Mouse (Mus musculus): ENCODE measurements around the gene Cnn2.

Cnn2 gene

GRCm38 (mm10) chr10:79987771-79988505, 446 bp upstream of the Cnn2 start:
- CTCF ChIA-PET, result interaction anchor here (1.0 kb wide), 1 partner anchor 46 kb away, joined by 4 read pairs; no protein-coding TSS in a partner anchor

GRCm38 (mm10) chr10:79989272-79989786, 945 bp downstream of the Cnn2 start:
- CTCF ChIA-PET, result interaction anchor here (1.0 to 1.3 kb wide), 2 partner anchors 28 to 152 kb away, joined by 5 to 7 read pairs; partner anchors contain the start of genes Arhgap45 and Cbarp

DNA sequence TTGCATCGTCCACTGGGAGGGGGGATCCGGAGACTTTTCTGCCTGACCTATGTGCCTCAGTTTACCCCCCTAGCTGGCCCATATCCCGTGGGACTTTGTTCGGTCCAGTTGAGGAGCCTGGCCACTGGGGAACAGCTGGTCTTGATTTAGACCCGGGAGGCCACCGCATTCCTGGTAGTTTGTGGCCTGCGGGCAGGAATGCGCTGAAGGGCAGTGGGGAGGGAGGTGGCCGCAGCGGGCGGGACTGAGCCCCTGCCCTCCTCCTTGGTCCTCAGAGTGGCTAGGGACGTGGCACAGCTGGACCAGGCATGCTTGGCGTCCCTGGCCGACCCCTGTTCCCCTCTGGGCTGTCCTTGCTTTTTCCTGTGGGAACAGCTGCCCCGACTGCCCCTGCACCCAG, 1.5 kb downstream of the Cnn2 start:
- CTCF ChIA-PET, result interaction anchor here (0.7 to 1.3 kb wide), 3 partner anchors 27 to 177 kb away, joined by 3 to 7 read pairs (median 5); partner anchors contain the start of genes Arhgap45 and Cbarp

GRCm38 (mm10) chr10:79991099-79991498, 2.7 kb downstream of the Cnn2 start:
- CTCF ChIA-PET, result no interaction called here

DNA sequence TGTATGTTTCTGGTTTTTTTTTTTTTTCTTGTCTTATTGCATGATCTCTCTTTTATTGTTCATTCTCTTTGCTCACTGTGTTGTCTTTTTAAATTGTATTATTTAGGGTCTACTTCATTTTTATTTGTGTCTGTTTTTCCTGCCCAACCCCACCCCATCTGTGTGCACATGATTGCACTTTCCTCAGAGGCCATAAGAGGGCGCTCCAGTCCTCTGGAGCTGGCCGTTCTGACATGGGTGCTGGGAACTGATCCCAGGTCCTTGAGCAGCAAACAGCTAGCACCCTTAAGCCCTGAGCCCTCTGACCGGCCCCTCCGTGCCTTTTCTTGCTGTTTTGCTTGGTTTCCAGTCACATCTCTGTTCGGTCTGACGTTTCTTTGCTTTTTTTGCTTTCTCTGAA, 3.2 kb downstream of the Cnn2 start:
- CTCF ChIA-PET, result interaction anchor here (0.7 kb wide), 1 partner anchor 150 kb away, joined by 6 read pairs; no protein-coding TSS in a partner anchor

DNA sequence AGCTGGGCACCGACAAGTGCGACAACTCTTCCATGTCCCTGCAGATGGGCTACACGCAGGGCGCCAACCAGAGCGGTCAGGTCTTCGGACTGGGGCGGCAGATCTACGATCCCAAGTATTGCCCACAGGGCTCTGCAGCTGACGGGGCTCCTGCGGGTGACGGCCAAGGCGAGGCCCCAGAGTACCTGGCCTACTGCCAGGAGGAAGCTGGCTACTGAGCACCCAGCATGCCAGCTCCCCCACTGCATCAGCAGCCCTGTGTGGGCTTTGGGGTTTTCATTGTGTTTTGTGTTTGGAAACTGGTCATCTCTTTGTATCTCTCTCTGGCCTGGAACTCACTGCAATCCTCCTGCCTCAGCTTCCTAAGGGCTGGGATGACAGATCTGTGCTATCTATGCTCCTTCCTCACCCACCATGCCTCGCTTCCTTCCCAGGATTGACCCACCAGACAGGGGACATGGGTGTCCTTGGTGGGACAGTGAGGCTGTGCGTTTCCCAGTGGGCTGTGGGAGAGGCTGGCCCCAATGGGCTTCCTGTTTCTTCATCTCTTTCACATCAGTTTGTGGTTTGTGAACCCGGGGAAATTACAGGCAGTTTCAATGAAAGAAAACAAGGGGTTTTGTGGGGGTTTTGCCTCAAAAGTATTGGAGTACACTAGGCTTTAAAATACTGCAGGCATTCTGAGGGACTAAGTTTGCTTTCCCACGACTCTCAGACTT, 6.2 kb downstream of the Cnn2 start:
- CTCF ChIA-PET, result interaction anchor here (0.6 kb wide), 1 partner anchor 57 kb away, joined by 6 read pairs; no protein-coding TSS in a partner anchor

DNA sequence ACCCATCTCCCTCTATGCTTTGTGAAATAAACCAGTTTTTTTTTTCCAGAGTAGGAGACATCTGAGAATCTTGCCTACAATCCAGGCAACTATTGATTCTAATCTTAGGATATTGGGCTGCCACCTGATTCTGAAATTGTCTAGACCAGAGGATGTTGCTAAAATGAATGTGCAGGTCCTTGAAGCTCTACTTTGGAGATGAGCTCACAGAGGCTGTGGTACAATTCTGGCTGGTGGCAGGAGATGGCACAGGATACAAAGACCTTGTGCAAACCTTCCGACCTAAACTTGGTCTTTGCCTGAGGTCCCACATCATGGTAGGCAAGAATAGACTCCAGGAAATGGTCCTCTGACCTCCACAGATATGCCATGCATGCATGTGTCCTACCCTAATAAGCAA, 7.3 kb downstream of the Cnn2 start:
- CTCF ChIA-PET, result interaction anchor here (0.7 to 1.3 kb wide), 3 partner anchors 25 to 868 kb away, joined by 3 to 4 read pairs (median 3); no protein-coding TSS in a partner anchor

- CTCF ChIA-PET, result interaction anchor here (0.7 to 1.3 kb wide), 3 partner anchors 25 to 867 kb away, joined by 3 to 4 read pairs (median 3); no protein-coding TSS in a partner anchor
These were observed 8.1 kb downstream of the Cnn2 start, which contains the start of gene Abca7 for GRCm38 (mm10) chr10:79996272-79997033. Abca7 (plus strand) TSS chr10:79996494.

DNA sequence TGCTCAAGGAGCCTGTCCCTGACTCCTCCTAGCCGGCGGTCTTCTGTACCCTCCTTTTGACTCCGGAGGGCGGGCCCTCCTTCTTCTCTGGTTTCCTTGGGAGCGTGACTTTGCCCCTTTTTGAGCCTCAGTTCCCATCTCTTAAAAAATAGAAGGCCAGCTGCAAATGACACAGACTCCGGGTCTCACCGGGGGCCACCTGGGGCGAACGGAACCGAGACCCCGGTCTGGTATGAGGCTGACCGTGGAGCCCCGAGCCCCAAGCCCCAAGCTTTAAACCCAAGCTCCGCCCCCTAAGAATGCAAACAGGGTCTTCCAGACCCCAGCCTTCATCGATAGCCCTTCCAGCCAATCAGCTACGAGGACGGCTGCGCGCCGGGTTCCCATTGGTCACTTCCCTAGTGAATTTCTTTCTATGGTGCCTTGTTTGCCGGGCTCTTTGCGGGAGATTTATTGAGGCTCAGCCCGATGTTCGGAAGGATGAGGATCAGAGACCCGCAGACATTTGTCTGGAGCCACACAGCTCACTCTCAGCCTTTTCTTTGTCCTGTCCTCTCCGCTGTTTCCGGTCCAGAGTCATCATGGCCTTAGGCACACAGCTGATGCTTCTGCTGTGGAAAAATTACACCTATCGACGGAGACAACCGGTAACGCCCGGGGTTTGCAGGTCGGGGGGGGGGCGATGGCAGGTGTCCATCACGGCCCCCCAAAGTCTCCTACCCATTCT, 8.8 kb downstream of the Cnn2 start:
- CTCF ChIA-PET, result interaction anchor here (0.7 kb wide), 1 partner anchor 24 kb away, joined by 4 read pairs; no protein-coding TSS in a partner anchor

DNA sequence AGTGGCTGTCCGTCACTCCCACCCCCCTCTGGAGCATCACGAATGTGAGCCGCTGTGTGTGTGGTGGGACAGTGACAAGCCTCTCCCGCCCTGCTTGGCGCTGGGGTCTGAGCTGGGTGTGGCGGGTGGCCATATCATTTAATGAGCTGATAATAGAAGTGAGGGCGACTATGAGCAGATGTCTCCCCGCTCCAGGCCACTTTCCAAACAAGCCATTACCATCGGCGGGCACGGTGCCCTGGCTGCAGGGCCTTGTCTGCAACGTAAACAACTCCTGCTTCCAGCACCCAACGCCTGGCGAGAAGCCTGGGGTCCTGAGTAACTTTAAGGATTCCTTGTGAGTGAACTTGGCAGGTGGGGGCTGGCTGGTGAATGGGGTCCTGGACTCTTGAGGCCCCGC, 9.4 kb downstream of the Cnn2 start:
- CTCF ChIA-PET, result interaction anchor here (0.7 to 1.1 kb wide), 2 partner anchors 19 to 23 kb away, joined by 3 to 4 read pairs; no protein-coding TSS in a partner anchor

DNA sequence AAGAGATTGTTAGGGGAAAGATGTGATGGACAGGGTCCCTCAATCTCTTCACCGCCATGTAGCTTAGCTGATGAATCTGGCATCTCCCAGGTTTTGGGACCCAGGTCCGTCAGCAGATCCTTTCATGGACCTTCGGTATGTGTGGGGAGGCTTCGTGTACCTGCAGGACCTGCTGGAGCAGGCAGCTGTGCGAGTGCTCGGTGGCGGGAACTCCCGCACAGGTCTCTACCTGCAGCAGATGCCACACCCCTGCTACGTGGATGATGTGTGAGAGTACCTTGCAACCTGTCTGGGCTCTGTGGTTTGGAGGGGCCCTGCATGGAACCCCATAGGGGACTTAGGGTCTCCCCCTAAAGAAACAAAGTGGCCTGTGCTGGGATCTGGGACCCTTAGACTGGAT, 13.6 kb downstream of the Cnn2 start:
- CTCF ChIA-PET, result no interaction called here

- CTCF ChIA-PET, result no interaction called here
These were observed 14.4 kb downstream of the Cnn2 start for GRCm38 (mm10) chr10:80002829-80003228.

DNA sequence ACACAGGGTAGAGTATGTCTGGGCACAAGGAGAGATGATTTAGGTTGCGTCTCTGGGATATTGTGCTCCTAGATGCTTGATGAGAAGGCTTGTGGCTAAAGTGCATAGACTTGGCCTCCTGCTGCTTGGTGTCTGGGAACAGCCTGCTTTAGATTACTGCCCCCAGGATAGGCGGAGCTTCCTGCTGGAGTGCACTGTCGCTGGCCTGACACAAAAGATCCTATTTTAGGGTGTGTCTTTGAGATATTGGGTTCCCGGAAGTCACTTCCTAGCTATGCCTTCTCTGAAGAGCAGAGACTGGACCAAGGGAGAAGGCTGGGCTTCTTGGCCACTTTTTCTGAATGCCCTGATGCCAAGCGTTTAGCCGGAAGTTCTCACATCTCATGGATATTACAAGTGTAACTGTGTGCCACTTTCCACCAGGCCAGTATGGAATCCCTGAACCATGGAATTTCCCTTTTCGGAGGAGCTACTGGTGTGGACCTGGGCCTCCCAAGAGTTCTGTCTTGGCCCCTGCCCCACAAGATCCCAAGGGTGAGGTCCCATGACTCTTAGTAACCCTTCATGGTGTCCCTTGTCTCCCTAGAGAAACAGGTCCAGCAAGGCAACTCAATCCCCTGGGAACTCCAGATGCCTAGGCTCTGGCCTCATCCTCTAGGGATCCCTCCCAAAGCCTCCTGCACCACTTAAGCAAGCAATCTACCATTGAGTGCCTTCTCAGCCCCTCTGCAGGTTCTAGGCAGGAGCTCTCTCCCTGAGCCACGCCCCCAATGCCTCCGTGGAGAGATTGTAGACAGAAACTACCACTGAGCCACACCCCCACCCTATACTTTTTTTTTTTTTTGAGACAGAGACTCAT, 15.2 kb downstream of the Cnn2 start:
- CTCF ChIA-PET, result no interaction called here

DNA sequence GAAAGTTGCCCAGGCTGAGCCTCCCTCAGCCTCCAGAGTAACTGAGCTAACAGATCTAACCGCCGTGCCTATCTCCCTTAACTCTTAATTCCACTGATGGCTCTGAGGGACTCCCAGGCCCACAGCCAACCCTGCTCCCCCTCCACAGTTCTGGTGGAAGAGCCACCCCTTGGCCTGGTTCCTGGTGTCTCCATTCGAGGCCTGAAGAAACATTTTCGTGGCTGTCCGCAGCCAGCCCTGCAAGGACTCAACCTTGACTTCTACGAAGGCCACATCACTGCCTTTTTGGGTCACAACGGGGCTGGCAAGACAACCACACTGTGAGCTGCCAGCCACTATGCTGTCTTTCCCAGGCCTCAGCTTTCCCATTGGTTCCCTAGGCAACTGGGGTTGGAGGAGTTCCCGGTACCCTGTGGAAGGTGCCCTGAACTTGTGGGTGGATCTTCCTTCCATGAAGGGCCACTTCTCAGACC, 15.9 kb downstream of the Cnn2 start:
- CTCF ChIA-PET, result no interaction called here

DNA sequence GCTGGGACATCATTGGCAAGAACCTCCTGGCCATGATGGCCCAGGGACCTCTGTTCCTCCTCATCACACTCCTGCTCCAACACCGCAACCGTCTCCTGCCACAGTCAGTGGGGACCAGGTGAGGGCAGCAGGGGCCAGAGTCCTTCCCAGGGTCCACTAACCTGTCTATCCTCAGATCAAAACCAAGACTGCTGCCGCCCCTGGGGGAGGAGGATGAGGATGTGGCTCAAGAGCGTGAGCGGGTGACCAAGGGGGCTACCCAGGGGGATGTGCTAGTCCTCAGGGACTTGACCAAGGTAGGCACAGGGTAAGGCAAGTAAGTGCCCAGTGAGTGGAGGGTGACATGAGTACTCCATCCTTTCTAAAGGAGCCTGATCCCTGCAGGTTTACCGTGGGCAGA, 23.4 kb downstream of the Cnn2 start:
- CTCF ChIA-PET, result no interaction called here

DNA sequence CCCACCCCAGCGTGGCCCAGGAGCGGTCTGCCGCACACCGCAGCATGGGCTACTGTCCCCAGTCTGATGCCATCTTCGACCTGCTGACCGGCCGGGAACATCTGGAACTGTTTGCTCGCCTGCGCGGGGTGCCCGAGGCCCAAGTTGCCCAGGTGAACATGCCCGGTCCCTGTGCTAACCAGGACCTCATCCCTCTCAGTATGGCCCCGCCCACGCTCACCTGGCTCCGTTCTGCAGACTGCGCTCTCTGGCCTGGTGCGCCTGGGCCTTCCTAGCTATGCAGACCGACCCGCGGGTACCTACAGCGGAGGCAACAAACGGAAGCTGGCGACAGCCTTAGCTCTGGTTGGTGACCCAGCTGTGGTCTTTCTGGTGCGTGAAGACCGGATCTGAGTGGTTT, 25.2 kb downstream of the Cnn2 start:
- CTCF ChIA-PET, result no interaction called here

GRCm38 (mm10) chr10:80014484-80015290, 26.3 kb downstream of the Cnn2 start:
- CTCF ChIA-PET, result no interaction called here

DNA sequence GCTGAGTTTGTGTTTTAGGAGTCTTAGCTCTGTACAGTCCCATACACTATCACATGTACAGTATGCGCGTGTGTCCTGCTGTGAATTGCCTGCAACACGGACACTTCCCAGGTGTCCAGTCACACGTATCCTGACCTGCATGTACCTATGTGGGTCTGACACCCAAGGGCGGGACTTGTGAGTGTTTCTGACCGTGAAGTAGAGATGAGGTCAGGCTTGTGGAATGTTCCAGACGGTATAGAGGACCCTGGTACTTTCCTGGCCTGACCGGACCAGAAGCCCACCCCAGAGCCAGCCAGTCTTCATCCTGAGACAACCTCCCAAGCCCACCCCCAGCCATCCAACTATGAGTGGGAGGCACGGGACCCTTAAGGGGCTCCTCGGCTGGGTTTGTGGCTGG, 27.2 kb downstream of the Cnn2 start:
- CTCF ChIA-PET, result interaction anchor here (0.6 kb wide), 1 partner anchor 88 kb away, joined by 3 read pairs; no protein-coding TSS in a partner anchor

GRCm38 (mm10) chr10:80016511-80016910, 28.1 kb downstream of the Cnn2 start, which contains the start of gene Arhgap45:
Arhgap45 (plus strand) TSS chr10:80016653.
- CTCF ChIA-PET, result interaction anchor here (1.3 to 2.0 kb wide), 2 partner anchors 9 to 27 kb away, joined by 3 to 7 read pairs; no protein-coding TSS in a partner anchor
